Mouse (Mus musculus) layer of hippocampus, adult 9-10 months (tissue): ENCODE data around the gene Gtf2f2.

ENCODE experiments used
- DNase-seq: peaks from one replicate; pipeline ENCODE4 v3.0.0; 2022; ENCODE audit warnings: low spot score

The Gtf2f2 gene

GRCm38 (mm10) chr14:76010102-76011061, at the start of gene Gtf2f2:
TSS of gene Gtf2f2 (minus strand) at chr14:76010865.
- peak; percentile 84 for DNase-seq

DNA sequence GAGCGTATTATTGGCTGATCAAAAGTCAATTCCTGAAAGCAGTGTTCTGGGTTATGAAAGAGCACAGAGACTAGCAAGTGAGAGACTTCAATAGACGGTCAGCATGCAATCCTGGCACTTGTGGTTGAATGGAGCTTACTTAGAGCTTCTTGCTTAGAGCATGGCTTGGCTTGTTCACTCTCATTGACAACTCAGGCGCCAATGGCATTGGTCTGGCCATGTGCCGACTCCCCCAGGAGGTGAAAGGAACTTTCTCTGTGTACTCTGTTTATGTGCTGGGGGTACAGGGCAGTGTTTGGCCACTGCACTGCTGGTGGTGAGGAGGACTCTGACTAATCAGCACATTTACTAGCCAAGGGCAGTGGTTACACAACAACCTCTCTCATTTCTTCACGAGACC, 48.8 kb upstream of the Gtf2f2 start:
- no peak for DNase-seq

GRCm38 (mm10) chr14:76053726-76054125, 43.1 kb upstream of the Gtf2f2 start:
- DNase-seq: no peak

DNA sequence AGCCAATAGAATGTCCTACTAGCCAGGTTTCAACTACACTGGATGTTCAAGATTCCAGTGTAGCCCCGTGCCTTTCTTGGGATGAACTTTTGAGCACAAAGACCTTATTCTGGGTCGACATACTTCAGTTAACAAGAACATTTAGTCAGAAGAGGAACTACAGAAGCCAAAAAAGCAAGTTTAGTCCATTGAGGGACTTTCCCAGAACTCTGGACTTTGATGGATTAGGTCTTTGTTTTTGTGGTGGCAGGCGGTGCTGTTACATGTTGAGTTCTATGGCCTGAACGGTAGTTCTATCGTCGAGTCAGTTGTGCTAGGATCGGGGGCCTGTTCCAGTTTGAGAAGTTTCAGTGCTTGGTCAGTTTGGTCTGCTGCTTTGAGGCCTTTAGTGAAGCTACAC, 41.3 kb upstream of the Gtf2f2 start:
- no peak for DNase-seq

DNA sequence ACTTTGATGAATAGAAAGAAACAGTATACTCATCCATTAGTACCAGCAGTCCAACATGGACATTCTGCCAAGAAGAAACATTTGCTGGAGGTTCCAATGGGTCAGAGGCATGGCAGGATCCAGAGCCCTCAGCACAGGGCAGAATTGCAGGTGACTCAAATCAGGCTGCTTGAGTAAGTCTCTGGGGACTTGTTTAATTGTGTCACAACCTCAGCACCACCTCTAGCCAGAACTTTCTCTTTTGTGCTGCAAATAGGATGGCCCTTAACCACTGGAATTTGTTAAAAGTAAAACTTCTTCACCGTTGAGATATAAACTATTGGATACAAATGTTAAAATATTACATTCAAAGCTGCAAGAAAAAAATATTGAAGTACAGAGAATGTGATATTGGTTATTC, 35.1 kb upstream of the Gtf2f2 start:
- DNase-seq: no peak

DNA sequence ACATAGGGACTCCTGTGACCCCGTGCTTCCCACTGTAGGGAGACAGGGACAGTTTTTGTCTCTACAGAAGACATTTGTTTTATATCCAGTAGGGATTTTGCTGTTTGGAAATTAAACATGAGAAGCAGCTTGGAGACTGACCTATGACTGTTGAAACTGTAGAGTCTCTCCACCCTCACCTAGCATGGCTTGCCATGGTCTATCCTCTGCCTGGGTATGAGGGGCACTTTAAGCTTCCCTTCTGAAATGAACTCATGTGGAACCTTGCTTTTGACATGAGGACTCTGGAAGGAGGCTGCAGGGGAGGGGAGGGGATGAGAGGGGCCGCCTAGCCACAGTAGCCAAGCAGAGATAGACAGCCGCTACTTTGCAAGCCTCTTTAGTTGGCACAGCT, 33.5 kb upstream of the Gtf2f2 start:
- DNase-seq: no peak

DNA sequence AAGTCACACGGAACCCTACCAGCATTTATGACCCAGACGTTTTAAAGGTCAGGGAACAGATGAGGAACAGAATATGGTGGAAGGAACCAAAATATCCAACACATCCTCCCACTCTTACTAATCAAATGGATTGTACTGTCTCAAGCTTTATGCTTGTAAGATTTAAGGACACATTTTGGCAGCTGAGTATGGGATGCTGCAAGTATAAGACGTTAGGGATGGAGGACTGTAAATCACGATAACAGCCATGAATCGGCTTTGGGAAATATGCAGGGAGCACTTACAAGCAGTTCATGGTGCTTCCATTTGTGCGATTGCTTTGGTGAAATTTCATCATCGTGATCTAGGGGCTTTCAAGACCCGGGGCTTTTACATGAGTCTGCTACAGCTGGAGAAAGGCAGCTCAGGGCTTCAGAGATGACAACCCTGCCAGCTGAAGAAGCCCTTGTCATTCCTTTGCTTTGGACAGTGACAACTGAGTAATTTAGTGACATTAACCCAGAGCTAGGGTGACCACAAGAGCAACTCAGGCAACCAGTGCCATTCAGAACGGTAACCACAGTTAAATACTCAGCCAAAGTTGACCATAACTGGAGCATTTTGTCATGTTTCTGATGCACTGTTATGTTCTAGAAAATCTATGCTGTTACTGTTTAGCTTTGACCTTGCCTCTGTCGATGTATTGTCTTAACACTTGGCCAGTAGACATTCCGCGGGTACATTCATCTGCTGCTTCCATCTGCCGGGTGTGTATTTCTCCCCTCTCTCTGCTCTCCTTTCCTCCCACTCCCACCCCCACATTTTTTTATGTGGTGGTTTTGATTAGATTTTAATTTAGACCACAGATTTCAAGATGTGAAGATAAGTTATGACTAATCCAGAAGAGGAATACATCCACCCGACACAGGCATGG, 32.8 kb upstream of the Gtf2f2 start:
- no peak for DNase-seq

DNA sequence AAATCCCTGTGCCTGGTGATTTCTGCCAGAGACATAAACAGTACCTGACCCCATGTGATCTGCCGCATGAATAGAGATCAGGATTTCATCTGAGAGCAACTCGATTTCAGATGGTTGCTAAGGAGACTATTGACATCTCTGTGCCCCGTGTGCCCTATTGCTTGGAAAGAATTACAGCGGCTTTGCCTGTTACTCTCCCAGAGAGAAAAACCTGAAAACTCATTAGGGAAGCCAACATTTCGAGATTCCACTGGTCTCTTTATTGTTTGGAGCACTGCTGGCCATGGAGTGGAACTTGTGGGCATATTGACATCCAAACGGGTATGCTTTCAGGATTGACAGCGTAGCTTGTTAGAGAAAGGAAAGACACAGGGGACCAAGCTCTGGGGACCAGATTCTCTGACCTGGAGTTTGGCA, 22.6 kb upstream of the Gtf2f2 start:
- no peak for DNase-seq

- no peak for DNase-seq
Observed at GRCm38 (mm10) chr14:76032671-76033136, 22.0 kb upstream of the Gtf2f2 start.

GRCm38 (mm10) chr14:76031117-76031842, 20.6 kb upstream of the Gtf2f2 start:
- DNase-seq: no peak

DNA sequence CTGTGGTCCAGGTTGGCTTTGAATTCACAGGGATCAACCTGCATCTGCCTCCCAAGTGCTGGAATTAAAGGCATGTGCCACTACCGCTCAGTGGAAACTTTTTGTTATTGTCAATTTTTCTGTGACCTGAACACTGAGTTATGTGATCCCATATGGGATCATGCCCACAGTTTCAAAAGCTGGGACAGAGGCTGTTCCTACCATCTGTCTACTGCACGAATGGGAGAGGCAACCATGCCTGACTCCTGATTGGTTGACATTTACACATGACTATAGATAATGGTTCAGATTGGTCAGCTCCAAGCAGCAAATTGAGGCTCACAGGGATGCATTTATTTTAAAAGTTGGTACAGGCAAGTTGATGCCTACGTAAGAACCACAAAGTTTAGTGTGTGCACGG, 14.0 kb upstream of the Gtf2f2 start:
- peak; percentile 41 for DNase-seq

DNA sequence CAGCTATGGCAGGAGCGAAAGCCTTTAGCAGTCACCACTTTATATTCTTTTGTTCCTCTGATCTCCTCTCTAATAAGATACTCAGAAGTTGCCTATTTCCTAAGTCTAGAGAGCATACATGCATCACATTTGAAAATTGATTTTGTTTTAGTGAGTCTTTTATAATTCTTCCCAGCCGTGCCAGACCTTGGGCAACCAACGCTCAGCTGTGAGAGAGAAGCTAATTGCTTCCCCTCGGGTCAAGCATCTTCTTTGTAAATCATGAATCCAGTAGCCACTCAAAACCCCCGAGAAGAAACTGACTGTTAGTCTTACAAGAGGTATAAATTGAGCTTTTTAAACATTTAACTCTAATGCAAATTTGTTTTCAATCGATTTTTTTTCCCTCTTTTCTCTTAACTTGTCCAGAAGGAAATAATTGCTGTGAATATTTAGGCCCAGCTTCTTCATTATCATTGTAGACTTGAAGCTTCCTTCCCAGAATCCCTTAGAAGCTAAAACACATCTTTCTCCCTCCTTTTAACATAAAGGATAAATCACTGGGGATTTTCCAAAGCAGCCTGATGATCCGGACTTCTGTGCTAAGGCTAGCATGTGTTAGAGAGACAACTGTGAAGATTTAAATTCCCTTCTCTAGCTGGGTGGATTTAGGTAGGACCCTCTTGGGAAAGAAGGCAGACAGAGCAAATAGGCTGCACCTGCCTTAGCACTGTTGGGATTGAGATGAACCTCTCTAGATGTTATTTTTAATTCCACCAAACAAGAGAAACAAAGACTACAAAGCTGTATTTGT, 10.5 kb upstream of the Gtf2f2 start:
- no peak for DNase-seq

- no peak for DNase-seq
Observed at GRCm38 (mm10) chr14:76020259-76020785, 9.7 kb upstream of the Gtf2f2 start.

DNA sequence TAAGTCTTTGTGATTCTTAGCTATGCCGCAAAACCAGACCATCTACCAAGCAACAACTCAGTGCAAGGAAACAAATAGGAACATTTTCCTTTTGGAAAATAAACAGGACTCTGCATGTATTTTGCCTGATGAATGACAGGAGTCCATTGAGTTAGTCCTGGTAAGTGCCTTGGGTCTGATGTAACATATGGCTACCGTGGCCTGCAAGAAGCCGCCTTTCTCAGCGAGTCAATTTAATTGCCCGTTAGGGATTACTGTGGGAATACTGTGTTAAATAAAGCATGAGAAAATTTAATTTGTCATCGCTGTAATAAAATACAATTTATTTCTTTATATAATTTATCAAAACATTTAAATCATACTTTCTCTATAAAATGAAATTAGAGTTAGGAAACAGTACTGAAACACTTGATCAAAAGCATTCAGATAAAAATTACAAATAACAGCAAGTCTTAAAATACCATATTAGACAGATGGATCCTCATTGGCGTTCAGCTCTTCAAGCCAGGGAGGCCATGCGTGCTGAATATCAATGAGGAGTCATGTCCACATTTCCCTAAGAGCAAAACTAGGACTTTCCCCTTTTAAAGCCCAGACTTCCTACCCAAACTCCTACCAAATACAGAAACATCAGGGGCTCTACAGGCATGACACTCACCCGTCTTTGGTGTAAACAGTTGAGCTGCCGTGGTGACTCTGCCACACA, 7.3 kb upstream of the Gtf2f2 start:
- no peak for DNase-seq

- no peak for DNase-seq
Observed at GRCm38 (mm10) chr14:76014331-76014730, 3.7 kb upstream of the Gtf2f2 start.

DNA sequence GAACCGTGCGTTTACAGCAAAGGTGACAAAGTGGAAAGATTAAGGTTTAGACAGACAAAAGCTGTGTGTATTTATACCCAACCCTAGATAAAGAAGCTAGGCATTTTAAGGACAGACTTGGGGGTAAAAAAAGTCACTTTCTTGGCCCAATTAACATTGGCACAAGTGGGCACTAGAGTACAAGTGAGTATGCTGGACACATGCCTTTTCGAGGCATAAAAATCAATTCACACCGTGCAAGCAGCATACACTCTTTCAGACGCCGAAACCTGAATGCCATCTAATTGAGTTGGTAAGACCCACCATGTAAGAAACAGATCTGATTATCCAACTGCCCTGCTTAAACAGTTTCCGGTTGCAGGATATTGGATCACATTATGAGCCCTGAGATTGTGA, 395 bp upstream of the Gtf2f2 start:
- DNase-seq: no peak

- DNase-seq: no peak
Observed at GRCm38 (mm10) chr14:76009185-76009584, 1.5 kb downstream of the Gtf2f2 start.

- no peak for DNase-seq
Observed at GRCm38 (mm10) chr14:76008174-76008573, 2.5 kb downstream of the Gtf2f2 start.

- DNase-seq: no peak
Observed at GRCm38 (mm10) chr14:76005011-76005410, 5.7 kb downstream of the Gtf2f2 start.

DNA sequence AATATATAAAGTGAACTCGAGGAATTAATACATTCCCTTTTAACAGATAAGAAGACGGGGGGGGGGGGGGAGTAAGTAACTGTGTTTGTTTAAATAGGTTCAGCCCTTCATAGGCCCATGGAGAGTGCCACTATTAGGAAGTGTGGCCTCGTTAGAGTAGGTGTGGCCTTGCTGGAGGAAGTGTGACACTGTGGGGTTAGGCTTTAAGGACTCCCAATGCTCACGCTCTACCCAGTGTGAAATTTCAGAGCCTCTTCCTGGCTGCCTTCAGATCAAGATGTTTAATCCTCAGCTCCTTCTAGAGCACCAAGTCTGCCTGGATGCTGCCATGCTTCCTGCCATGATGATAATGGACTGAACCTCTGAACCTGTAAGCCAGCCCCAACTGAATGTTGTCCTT, 8.9 kb downstream of the Gtf2f2 start:
- no peak for DNase-seq
